Mouse (Mus musculus) forebrain, embryonic 11.5 days (tissue): ENCODE results near the gene Taf1c. TPM values are rescaled to one million over a fixed set of nuclear protein-coding genes. Genes with fewer than 3 reads are reported as not detected.

Experiments used
- ATAC-seq: fragments of 200-750 bp; cut with Nextera tagmentation; replicated peaks from 2 replicates; pipeline ENCODE4 v1.8.0; 2017; ENCODE audit warnings: moderate TSS enrichment; ENCODE audit not compliant: low FRiP score
- DNase-seq: peaks from one replicate; pipeline ENCODE4 v3.0.0-alpha.2; 2017; ENCODE audit warnings: low spot score
- H3K27ac ChIP-seq: fragments of 300-500 bp; sonication (generic); 2 replicates; pipeline ENCODE4 v1.5.1; 2014; ENCODE audit warnings: low read depth, low read length
- H3K27me3 ChIP-seq: fragments of 300-500 bp; sonication (generic); 2 replicates; pipeline ENCODE4 v1.6.1; 2014; ENCODE audit warnings: mild to moderate bottlenecking, low read length, mixed read lengths; ENCODE audit not compliant: control insufficient read depth, insufficient read depth
- H3K36me3 ChIP-seq: fragments of 300-500 bp; sonication (generic); 2 replicates; pipeline ENCODE4 v1.6.1; 2014; ENCODE audit warnings: mild to moderate bottlenecking, low read length, moderate library complexity, mixed read lengths; ENCODE audit not compliant: control insufficient read depth, insufficient read depth
- H3K4me1 ChIP-seq: fragments of 300-500 bp; sonication (generic); replicated peaks from 2 replicates; pipeline ENCODE4 v1.6.1; 2014; ENCODE audit warnings: low read length, mixed read lengths; ENCODE audit not compliant: control insufficient read depth, insufficient read depth
- H3K4me2 ChIP-seq: fragments of 300-500 bp; sonication (generic); 2 replicates; pipeline ENCODE4 v1.6.1; 2014; ENCODE audit warnings: low read depth, mild to moderate bottlenecking, low read length, moderate library complexity, mixed read lengths; ENCODE audit not compliant: severe bottlenecking
- H3K4me3 ChIP-seq: fragments of 300-500 bp; sonication (generic); 2 replicates; pipeline ENCODE4 v1.5.1; 2014; ENCODE audit warnings: low read depth, low read length
- H3K9ac ChIP-seq: fragments of 300-500 bp; sonication (generic); 2 replicates; pipeline ENCODE4 v1.6.1; 2014; ENCODE audit warnings: low read length
- H3K9me3 ChIP-seq: fragments of 300-500 bp; sonication (generic); 2 replicates; pipeline ENCODE4 v1.6.1; 2016; ENCODE audit warnings: low read length, mixed read lengths; ENCODE audit not compliant: control insufficient read depth
- WGBS: fragments of 180-500 bp; shearing (Covaris S2); extraction: QIAGEN DNeasy Blood & Tissue Kit; methylation state at CpG from one replicate; pipeline ENCODE4 v1.1.7; 2014; 5-methylcytosine and 5-hydroxymethylcytosine counted together
- polyA plus RNA-seq: library from polyadenylated mRNA; unstranded; fragments of >200 nt; fragmentation: Nextera tagmentation; extraction: Ambion mirVana; gene quantifications from 2 replicates; pipeline ENCODE4 v1.2.1, GENCODE M21; 2014

The Taf1c gene
- polyA plus RNA-seq, 1 experiment from 2014 or later = 15.2 TPM

DNA sequence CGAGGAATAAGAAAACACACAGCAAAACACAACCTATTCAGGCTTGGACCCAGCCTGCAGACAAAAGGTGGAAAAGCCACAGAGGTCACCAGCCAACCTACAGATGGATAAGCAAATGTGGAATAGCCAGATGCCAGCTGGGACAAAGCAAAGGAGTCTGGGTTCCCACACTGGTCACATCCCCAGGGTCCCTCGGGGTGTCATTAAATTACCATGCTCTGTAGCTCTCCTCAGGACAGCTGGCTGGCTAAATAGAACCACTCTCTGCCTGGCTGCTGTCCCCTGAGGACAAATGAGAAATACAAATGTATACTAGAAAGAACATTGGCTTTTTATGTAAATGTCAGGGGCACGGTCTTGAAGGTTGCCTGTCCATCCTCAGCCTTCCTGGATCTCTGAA, 25.8 kb upstream of the Taf1c start:
- Histone ChIP-seq H3K4me2 (no peak overlapping the region), H3K4me1 (peaks cover 7% of the 10 kb centered on the region; the same call in 1 of the 2 replicates), H3K27ac (no peak overlapping the region), H3K9ac (no peak overlapping the region), H3K9me3 (no peaks in the 10 kb centered on the region), H3K4me3 (no peak overlapping the region), H3K27me3 (peaks cover 15% of the 10 kb centered on the region; the same call in 1 of the 2 replicates), H3K36me3 (no peaks in the 10 kb centered on the region)
- 52% methylated on average over 3 of the region's 3 CpGs for WGBS
- DNase-seq (no peak), ATAC-seq (no peak)

DNA sequence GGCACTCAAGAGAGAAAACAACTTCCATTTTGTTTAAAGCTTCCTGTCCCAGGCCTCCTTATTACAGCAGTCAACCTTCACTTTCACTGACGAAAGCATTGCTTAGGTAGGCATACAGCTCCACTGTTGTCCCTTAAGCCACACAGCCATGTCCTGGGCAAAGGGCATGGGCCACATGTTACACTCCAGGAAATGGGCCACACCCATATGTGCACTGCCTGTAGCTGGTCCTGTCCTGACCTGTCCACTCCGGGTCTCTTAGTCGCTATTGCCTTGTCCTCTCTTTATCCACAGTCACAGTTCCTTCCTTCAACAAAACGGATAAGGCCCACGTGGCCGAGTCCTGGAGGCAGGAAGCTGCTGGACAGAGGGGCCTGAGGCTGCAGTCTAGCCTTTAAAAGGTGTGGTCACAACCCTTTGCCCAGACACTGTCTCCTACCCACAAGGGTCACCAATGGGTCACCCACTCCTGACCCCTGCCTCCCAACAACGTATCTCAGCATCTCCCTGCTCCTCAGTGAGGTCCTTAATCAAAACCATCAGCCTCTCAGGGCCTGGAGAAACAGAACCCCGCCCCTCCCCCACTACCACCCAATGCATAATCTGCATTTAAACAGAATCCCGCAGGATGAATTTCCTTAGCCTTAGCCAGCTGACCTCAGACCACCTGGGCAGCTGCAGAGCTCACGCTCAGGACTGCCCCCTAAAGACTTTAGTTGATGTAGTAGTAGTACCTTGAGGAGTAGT, 22.8 kb upstream of the Taf1c start:
- DNase-seq (no peak), ATAC-seq (no peak)
- H3K27me3 ChIP-seq = peaks cover 3% of the 10 kb centered on the region; the same call in 1 of the 2 replicates
- no peak overlapping the region for H3K4me2 ChIP-seq
- H3K4me1 ChIP-seq = no peaks in the 10 kb centered on the region
- H3K27ac ChIP-seq = no peak overlapping the region
- 44% methylated on average over 10 of the region's 10 CpGs for WGBS
- H3K9ac ChIP-seq = no peak overlapping the region
- H3K9me3 ChIP-seq = no peaks in the 10 kb centered on the region
- H3K36me3 ChIP-seq = no peaks in the 10 kb centered on the region
- H3K4me3 ChIP-seq = no peak overlapping the region

DNA sequence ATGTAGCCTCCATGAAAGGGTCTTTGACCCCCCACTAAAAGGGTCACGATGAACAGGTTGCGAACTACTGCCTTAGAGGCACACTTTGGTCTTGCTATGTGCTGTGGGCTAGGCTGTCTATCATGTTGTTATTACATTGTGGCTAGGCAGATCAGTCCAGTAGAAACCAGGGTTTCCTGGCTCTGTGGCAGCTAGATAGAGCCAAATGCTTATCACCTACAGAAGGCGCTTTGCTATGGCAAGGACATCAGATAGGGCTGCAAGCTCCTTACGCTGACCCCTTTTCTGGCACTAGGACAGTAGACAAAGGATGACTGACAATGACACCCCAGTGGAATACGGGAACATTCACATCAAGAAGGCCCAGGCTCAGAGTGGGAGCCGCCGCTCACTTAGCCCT, 22.2 kb upstream of the Taf1c start:
- ATAC-seq = no peak
- whole genome bisulfite sequencing = 80% methylated on average over 7 of the region's 7 CpGs
- Histone ChIP-seq H3K4me1 (no peaks in the 10 kb centered on the region), H3K27ac (no peak overlapping the region), H3K9ac (no peak overlapping the region), H3K4me3 (no peak overlapping the region), H3K9me3 (no peaks in the 10 kb centered on the region), H3K36me3 (no peaks in the 10 kb centered on the region), H3K27me3 (peaks cover 1% of the 10 kb centered on the region; the same call in 1 of the 2 replicates), H3K4me2 (no peak overlapping the region)
- no peak for DNase-seq

DNA sequence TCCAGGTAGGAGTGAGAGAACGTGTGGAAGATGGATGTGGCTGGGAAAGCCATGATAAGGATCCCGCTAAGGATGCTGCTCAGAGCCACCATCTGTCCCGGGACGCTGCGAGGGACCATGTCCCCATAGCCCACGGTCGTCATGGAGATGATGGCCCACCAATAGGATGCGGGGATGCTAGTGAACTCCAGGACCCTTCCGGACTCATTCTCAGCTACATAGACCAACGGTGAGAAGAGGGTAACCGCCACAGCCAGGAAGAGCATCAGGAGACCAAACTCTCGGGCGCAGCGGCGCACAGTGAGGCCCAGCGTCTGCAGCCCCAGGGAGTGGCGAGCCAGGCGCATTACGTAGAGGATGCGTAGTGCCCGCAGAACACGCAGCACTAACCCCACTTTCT, 20.8 kb upstream of the Taf1c start:
- Histone ChIP-seq H3K27ac (no peak overlapping the region), H3K4me3 (no peak overlapping the region), H3K27me3 (no peaks in the 10 kb centered on the region; the same call in 1 of the 2 replicates), H3K4me2 (no peak overlapping the region), H3K4me1 (no peaks in the 10 kb centered on the region), H3K9me3 (no peaks in the 10 kb centered on the region), H3K36me3 (no peaks in the 10 kb centered on the region), H3K9ac (no peak overlapping the region)
- DNase-seq = no peak
- ATAC-seq = no peak
- 88% methylated on average over 22 of the region's 22 CpGs for WGBS

DNA sequence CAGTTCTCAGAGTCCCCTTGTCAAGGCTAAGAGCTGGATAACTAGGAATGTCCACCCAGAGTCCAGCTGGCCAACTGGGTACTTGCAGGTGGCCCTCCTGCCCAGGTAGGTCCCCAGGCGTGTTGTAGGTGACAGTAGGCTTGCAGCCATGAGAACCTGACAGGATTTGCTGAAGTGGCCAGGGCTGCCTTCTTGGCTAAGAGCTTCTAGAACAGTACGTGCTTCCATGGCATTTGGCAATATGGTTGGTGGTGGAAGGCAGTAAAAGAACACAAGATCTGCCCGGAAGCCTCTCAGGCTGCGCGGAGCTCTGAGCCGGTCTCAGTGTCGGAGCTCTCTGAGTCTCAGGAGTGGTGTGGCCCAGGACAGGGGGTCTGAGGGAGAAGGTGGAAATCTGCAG, 19.9 kb upstream of the Taf1c start:
- no peak for ATAC-seq
- Histone ChIP-seq H3K4me1 (no peaks in the 10 kb centered on the region), H3K4me3 (no peak overlapping the region), H3K36me3 (no peaks in the 10 kb centered on the region), H3K27me3 (no peaks in the 10 kb centered on the region; the same call in 1 of the 2 replicates), H3K9me3 (no peaks in the 10 kb centered on the region), H3K27ac (no peak overlapping the region), H3K4me2 (no peak overlapping the region), H3K9ac (no peak overlapping the region)
- no peak for DNase-seq
- 89% methylated on average over 7 of the region's 7 CpGs for WGBS

DNA sequence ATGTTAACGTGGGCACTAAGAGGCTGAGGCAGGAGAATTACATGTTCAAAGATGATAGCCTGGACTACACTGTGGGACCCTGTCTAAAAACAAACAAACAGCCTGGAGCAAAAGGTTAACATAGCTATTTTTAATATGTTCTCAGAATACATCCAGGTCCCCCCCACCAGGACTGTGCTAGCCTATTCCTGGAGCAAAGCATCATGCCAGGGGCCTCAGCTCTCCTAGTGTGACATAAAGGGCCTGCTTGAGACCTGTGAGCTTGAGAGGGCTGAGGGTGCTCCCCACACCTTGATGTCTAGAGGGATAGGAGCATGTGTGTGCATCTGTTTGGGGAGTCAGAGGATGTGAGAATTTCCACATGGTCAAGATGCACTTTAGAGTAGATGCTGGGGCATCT, 18.7 kb upstream of the Taf1c start:
- Histone ChIP-seq H3K27me3 (no peaks in the 10 kb centered on the region; the same call in 1 of the 2 replicates), H3K9me3 (no peaks in the 10 kb centered on the region), H3K9ac (no peak overlapping the region), H3K36me3 (no peaks in the 10 kb centered on the region), H3K4me2 (no peak overlapping the region), H3K4me1 (no peaks in the 10 kb centered on the region), H3K27ac (no peak overlapping the region), H3K4me3 (no peak overlapping the region)
- no peak for ATAC-seq
- WGBS = 89% methylated on average over 1 of the region's 1 CpGs
- DNase-seq = no peak

DNA sequence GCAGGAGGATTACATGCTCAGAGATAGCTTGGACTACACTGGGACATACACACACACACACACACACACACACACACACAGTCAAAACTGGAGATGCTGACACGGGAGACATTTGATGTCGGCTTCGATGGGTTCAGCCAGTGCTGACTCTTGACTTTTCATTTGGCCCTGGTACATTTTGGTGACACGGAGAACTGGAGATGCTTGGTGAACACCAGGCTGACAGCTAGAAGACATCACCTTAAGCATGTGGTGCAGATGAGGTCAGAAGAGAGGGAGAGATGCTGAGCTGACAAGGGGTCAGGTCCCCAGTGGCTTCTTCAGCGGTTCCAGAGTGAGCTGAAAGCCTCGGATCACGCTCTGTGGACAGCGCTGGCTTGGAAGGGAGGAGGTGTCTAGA, 18.0 kb upstream of the Taf1c start:
- no peaks in the 10 kb centered on the region for H3K4me1 ChIP-seq
- no peak overlapping the region for H3K9ac ChIP-seq
- 85% methylated on average over 8 of the region's 8 CpGs for WGBS
- no peak overlapping the region for H3K27ac ChIP-seq
- no peak overlapping the region for H3K4me3 ChIP-seq
- no peaks in the 10 kb centered on the region for H3K9me3 ChIP-seq
- DNase-seq = no peak
- H3K36me3 ChIP-seq = no peaks in the 10 kb centered on the region
- ATAC-seq = no peak
- no peak overlapping the region for H3K4me2 ChIP-seq
- no peaks in the 10 kb centered on the region; the same call in 1 of the 2 replicates for H3K27me3 ChIP-seq

DNA sequence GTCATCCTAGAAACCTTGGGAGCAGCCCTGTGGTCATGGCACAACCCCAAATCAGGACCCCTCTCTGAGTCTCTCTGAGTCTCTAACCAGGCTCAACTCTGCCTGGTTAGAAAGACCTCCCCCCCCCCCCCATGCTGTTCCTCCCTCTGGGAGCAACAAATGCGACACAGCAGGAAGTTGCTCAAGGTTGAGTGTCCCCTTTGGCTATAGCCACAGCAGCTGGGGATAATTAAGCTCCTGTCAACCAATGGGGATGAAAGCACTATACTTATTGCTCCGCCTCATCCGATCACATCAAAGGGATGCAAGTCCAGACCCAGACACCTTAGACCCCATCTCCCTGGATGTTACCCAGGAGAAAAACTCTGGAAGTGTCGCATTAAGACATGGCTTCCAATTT, 17.5 kb upstream of the Taf1c start:
- H3K36me3 ChIP-seq = no peaks in the 10 kb centered on the region
- H3K9me3 ChIP-seq = no peaks in the 10 kb centered on the region
- DNase-seq (no peak), ATAC-seq (no peak)
- H3K27me3 ChIP-seq = no peaks in the 10 kb centered on the region; the same call in 1 of the 2 replicates
- no peak overlapping the region for H3K9ac ChIP-seq
- no peak overlapping the region for H3K4me3 ChIP-seq
- 67% methylated on average over 4 of the region's 4 CpGs for WGBS
- no peak overlapping the region for H3K27ac ChIP-seq
- H3K4me2 ChIP-seq = no peak overlapping the region
- H3K4me1 ChIP-seq = no peaks in the 10 kb centered on the region
